ENCODE assay signal across 8 mouse cellular contexts in the genomic region with DNA sequence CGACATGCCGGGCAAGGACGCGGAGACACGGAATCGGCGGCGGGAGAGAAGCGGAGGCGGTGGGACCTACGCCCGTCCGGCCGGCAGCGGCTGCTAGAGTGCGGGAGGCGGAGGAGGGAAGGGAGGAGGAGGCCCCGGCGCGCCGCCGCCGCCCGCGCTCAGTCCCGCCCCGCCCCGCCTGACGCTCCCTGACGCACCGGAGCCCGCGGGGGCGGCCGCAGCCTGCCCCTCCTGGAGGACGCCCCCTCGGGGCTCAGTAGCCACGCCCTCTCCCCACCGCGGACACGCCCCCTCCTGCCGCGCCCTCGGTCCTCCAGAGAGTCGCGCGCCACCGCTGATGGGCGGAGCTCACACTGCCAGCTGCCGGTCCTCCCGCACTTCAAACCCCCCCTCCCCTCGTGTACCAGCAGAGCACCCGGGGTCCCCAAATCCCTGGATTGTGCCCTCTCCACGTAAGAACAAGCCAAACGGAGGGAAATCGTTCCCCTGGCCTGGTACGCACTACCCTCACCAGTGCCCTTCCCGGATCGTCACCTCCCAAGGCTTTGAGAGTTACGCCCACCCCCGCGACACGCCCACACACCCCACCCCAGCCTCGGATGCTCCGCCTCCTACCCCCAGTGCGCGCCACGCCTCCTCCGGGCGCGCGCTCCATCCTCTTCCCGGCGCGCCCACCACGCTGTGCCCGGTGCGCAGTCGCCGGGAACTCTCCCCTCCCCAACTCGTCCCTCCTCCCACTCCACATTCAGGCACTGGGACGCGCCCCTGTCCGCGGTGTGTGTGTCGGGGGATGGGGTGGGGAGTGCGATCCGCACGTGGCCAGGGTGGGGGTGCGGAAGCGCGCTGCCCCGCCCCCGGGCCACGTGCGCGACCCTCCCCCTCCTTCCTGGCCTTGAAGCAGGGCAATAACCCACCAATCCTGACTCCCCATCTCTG. TPM values are rescaled to one million over a fixed set of nuclear protein-coding genes. Genes with fewer than 3 reads are reported as not detected.
DNase-seq lines count a peak whose midpoint lies in the region; ATAC-seq and TF ChIP-seq lines count a peak whose summit lies in the region.

A gene (minus strand): TSS at position 127 of the 936 bp plus-strand sequence.

- H3K4me2 ChIP-seq in forebrain, embryonic 14.5 days (ENCODE audit: low read length): peak within 1 kb of the TSS; percentile 95
- peak within 1 kb of the TSS; percentile 92 for H3K4me2 ChIP-seq in neural tube, embryonic 15.5 days

- no peaks in the 10 kb centered on the region for H3K9me3 ChIP-seq in ES-Bruce4 (replicated peaks; ENCODE audit: control insufficient read depth, insufficient read depth, low read length, poor library complexity, severe bottlenecking)
- no peaks in the 10 kb centered on the region for H3K9me3 ChIP-seq in forebrain, embryonic 14.5 days (replicated peaks; ENCODE audit: control insufficient read depth, low read length)
- no peaks in the 10 kb centered on the region for H3K9me3 ChIP-seq in neural tube, embryonic 15.5 days (replicated peaks)

- H3K4me3 ChIP-seq in ES-Bruce4 (ENCODE audit: low read depth, low read length): peak within 1 kb of the TSS; percentile 94
- H3K4me3 ChIP-seq in forebrain, embryonic 14.5 days (ENCODE audit: low read depth, low read length): peak within 1 kb of the TSS; percentile 75
- H3K4me3 ChIP-seq in neural tube, embryonic 15.5 days (replicated peaks): peak within 1 kb of the TSS; percentile 83

- no peak for TF ChIP-seq CTCF in ES-Bruce4 (IDR thresholded peaks at IDR 0.05; ENCODE audit: low read depth, low read length)

- H3K27me3 ChIP-seq in ES-Bruce4 (ENCODE audit: control insufficient read depth, insufficient read depth, low read length, poor library complexity, severe bottlenecking): no peaks in the 10 kb centered on the region
- H3K27me3 ChIP-seq in forebrain, embryonic 14.5 days (replicated peaks; ENCODE audit: control insufficient read depth, insufficient read depth, low read length): no peaks in the 10 kb centered on the region
- H3K27me3 ChIP-seq in neural tube, embryonic 15.5 days (replicated peaks): no peaks in the 10 kb centered on the region

- peaks cover 7% of the 10 kb centered on the region for H3K4me1 ChIP-seq in ES-Bruce4 (ENCODE audit: control insufficient read depth, insufficient read depth, low read length)
- peaks cover 24% of the 10 kb centered on the region for H3K4me1 ChIP-seq in forebrain, embryonic 14.5 days (ENCODE audit: control insufficient read depth, insufficient read depth, low read length)
- peaks cover 46% of the 10 kb centered on the region for H3K4me1 ChIP-seq in neural tube, embryonic 15.5 days

- peak within 1 kb of the TSS; percentile 94 for H3K27ac ChIP-seq in ES-Bruce4 (ENCODE audit: insufficient read depth, low read length)
- H3K27ac ChIP-seq in forebrain, embryonic 14.5 days (ENCODE audit: low read depth, low read length): peak within 1 kb of the TSS; percentile 82
- H3K27ac ChIP-seq in neural tube, embryonic 15.5 days (replicated peaks): peak within 1 kb of the TSS; percentile 90

- under 1% methylated on average over 59 of the region's 97 CpGs for WGBS in forebrain, embryonic 14.5 days
- under 1% methylated on average over 71 of the region's 97 CpGs for WGBS in neural tube, embryonic 15.5 days

- intact Hi-C loops in heart, postnatal 14 days (cut with DNase I): loop anchor here (2.0 kb wide), 2 partner anchors 25 to 33 kb away; a partner anchor contains a TSS

- TF ChIP-seq POLR2A in ES-Bruce4 (IDR thresholded peaks at IDR 0.05; ENCODE audit: insufficient read depth, low read length): peak; percentile 44

- TF ChIP-seq EP300 in ES-Bruce4 (IDR thresholded peaks at IDR 0.05; ENCODE audit: insufficient read depth, low read depth, low read length): peak; percentile 70

- peak; percentile 38; the same call in 1 of the 2 replicates for ATAC-seq in cerebellum, adult (ENCODE audit: insufficient number of reproducible peaks, low FRiP score, low TSS enrichment)
- ATAC-seq in forebrain, embryonic 14.5 days: peak; percentile 83
- peak; percentile 87 for ATAC-seq in neural tube, embryonic 15.5 days (ENCODE audit: low FRiP score)

- no peaks in the 10 kb centered on the region for H3K36me3 ChIP-seq in ES-Bruce4 (ENCODE audit: control insufficient read depth, insufficient read depth, low read length, poor library complexity, severe bottlenecking)
- H3K36me3 ChIP-seq in forebrain, embryonic 14.5 days (ENCODE audit: control insufficient read depth, insufficient read depth, low read length): no peaks in the 10 kb centered on the region
- no peaks in the 10 kb centered on the region; the same call in 1 of the 2 replicates for H3K36me3 ChIP-seq in neural tube, embryonic 15.5 days

- H3K9ac ChIP-seq in ES-Bruce4 (ENCODE audit: low read depth, poor library complexity, severe bottlenecking): peak within 1 kb of the TSS; percentile 94
- H3K9ac ChIP-seq in forebrain, embryonic 14.5 days (ENCODE audit: low read length): peak within 1 kb of the TSS; percentile 79
- H3K9ac ChIP-seq in neural tube, embryonic 15.5 days (replicated peaks): peak within 1 kb of the TSS; percentile 78

- DNase-seq in forebrain, embryonic 14.5 days (ENCODE audit: low spot score): peak; percentile 96
- DNase-seq in heart, postnatal 14 days: peak; percentile 98 to 99
- peak; percentile 98 for DNase-seq in layer of hippocampus, adult 11-12 months (ENCODE audit: low spot score)
- peak; percentile 98 to 99 for DNase-seq in lung, adult 18-20 months
- DNase-seq in testis, postnatal 14 days (ENCODE audit: low spot score): peak; percentile 95

RNA-seq across cellular contexts. Expression of the gene that starts here (rescaled TPM):
- polyA plus RNA-seq in ES-Bruce4 (2011; ENCODE audit: insufficient read depth, insufficient read length, low read depth, missing spikeins): 24.9 TPM in 2 replicates
- 6.2 and 6.6 TPM in 2 replicates for polyA plus RNA-seq in forebrain, embryonic 14.5 days (2014; fragmentation: Nextera tagmentation; extraction: Ambion mirVana)
- total RNA-seq in heart, postnatal 14 days (2021): 1 to 10 TPM; 4.5 to 4.7 TPM
- polyA plus RNA-seq in neural tube, embryonic 15.5 days (2015; fragmentation: Nextera tagmentation; extraction: Ambion mirVana): 6.5 TPM in 2 replicates

Comparison
In these comparisons a context has a peak if more than half of its experiments do, and no peak if none do; other contexts are left out.
1. Peak in every context shown above with its lines: DNase-seq, ATAC-seq, H3K4me3 ChIP-seq and H3K27ac ChIP-seq.